Mouse (Mus musculus) liver, adult 2 months (tissue): ENCODE measurements at regions not wholly inside any gene's neighbourhood (a gene's known extent, or its start where the extent isn't known, plus 50 kb on each side); places are given as distances from the start of the nearest gene placed in this dataset.

Experiments
- CTCF ChIP-seq: fragments of 200-500 bp; IDR thresholded peaks from 2 replicates; pipeline ENCODE4 v1.5.1; 2011; ENCODE audit warnings: low read depth, low read length, control low read depth
- POLR2A ChIP-seq: fragments of 200-500 bp; IDR thresholded peaks from 2 replicates; pipeline ENCODE4 v1.6.1; 2011; ENCODE audit warnings: low read length, control low read depth; ENCODE audit not compliant: insufficient read depth; ENCODE audit errors: extremely low read depth

DNA sequence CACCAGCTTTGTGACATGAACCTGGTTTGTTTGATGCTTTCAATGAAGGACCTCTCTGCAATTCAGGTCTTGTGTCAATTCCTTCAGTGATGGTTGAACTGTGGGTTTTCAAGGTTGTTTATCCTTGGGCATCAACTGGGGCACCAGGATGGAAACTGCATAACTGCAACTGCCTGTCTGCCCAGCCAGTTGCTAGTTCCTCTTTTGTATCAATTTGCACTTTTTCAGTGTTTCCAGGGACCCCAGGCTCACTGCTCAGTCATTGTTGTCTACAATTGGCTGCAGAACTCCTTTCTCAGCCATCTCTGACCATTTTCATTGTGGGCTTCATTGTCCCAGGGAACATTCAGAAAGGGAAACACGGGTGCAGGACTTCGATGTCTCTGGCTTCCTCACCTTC, 74.6 kb upstream of the Rfc3 start:
- TF ChIP-seq POLR2A = no peak
- no peak for TF ChIP-seq CTCF
